Mouse (Mus musculus): ENCODE results near the gene Gls.

Gene Gls

DNA sequence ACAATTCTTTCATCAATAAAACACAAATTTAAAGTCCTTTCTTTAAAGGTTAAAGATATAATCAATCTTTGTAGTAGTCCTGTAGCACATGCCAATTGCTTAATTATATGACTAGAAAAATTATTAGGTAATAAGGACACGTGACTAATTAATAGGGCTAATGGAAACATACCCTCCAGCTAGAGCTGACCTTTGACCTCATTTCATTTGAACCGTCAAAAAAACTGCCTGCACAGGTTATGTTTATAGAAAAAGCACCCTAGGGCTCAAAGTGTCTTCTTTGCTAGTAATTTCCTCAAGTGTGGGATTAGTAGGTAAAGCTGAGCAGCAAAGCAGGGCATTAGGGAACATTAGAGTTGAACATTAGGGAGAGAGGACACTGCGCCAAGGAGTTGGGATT lies 9.2 kb upstream of the Gls start:
- peak; percentile 33 for DNase-seq

DNA sequence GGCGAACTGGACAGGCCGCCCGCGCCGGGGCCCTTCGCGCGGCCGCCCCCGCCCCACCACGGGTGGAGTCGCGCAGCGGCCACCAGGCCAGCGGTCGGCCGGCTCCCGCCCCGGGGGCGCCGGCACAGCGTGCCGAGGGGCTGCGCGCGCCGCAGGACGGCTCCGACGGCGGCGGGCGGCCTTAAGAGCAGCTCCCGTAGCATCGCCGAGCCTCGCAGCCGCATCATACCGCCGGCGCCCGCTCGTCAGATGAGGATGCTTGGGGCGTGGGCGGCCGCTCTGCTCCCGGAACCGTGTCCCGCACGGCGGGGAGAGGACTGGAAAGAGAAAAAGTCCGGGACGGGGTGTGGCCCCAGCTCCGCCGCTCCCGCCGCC lies 279 bp downstream of the Gls start:
- no peak for DNase-seq

DNA sequence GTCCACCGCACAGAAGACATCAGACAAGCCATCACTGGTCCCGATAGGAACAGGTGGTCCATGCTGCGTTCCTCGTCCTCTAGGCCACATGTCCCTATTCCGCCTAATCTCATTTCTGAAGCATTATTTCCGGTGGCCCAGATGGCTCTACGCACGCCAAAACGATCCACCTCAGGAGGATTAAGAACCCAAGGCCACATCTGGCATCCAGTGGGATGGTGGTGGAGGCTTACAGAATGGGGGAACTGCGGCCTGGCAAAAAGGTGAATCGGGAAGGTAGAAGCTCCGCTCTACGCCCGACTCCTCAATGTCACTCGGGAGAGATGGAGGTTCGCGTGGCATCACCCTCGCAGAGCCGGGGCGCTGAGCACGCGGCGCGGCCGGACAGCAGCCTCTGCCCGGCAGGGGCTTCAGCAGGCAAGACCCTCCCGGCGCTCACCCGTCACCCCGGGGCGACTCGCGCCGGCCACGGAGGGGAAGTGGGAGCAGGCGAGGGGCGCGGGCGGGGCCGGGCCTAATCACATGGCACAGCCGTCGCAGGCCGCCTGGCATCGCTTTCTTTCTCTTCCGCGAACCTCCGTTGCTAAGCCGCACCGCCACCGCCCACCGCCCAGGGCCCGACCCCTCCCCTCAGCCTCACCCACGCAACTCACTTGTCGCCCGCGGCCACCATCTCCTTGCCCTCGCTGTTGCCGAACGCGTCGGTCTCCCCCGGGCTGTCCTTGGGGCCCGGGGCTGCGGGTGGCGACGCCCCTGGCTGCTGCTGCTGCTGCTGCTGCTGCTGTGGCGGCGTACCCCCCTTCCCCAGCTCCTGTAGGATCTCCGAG lies 880 bp downstream of the Gls start:
- DNase-seq: peak; percentile 46

DNA sequence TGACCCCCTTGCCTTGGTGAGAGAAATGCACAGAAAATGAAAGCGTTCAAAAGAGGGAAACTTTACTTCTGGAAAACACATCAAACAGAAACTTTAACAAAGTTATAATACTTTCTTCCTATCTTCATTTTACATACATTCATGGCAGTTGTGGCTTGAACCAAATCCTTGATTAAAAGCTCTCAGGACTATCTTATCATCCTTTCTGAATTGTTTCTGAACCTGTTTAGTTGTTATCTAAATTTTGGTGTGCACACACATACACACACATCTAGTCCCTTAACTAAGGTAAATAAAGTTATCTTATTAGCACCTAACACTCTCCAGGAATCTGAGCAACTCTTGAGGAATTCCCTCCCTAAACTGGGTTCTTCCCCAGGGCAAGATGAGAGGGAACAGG lies 2.6 kb downstream of the Gls start:
- no peak for DNase-seq

DNA sequence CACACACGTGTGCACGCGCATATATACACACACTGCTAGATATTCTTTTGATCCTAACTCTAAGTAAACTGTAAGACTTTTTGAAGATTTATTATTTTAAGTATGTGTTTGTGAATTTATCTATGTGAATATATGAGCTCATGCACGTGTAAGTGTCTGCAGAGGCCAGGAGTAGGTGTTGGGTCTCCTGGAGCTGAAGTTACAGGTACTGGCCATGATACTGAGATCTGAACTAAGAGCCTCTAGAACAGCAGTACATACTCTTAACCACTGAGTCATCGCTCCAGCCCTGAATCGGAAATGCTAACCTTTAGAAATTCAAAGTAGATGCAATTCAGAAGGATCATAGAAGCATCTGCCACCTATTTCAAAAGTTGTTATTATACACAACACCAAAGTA lies 4.9 kb downstream of the Gls start:
- no peak for DNase-seq

DNA sequence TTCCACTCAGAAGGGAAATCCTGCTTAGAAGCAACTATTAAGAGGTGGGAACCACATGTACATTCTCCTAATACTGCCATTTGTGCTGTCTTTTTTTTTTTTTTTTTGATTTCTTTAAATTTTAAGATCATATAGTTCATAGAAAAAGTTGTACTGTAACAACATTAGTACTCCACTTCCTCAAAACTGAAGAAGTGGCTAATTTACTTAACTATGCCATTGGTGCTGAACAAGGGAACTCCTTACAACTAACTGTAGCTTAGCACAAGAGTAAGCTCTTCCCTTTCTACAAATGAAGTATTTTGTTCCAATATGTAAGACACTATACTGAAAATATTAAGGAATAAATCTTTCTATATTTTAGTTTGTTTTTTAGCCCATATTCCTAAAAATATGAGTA lies 6.6 kb downstream of the Gls start:
- DNase-seq: no peak

DNA sequence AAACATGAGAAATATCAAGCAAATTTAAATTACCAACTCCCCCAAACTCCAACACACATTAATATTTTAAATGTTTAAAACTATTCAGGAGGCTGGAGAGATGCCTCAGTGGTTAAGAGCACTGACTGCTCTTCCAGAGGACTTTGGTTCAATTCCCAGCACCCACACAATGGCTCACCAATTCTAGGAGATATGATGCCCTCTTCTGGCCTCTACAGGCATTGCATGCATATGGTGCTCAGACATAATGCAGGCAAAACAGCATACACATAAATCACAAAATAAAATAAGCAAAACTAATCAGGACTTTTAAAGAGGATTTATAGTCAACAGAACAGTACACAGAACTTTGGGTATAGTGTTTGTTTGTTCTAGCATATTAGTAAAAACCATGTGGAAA lies 16.3 kb downstream of the Gls start:
- no peak for DNase-seq

DNA sequence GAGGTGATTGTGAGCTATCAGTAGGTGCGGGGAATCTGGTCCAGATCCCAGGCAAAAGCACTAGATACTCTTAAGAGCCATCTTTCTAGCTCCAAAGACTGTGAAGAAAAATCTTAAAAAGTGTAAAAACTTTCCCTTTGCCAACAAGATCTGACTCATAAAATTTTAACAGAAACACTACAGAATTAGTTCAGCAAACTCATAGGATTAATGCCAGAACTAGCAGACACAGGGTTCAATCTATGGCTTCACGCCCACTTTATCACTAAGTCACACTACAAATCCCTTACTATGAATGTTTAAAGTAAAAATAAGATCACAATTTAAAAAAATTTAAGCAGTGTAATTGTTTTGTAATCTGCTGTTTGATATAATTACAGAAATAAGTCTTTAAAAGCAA lies 50.0 kb downstream of the Gls start:
- no peak for DNase-seq

DNA sequence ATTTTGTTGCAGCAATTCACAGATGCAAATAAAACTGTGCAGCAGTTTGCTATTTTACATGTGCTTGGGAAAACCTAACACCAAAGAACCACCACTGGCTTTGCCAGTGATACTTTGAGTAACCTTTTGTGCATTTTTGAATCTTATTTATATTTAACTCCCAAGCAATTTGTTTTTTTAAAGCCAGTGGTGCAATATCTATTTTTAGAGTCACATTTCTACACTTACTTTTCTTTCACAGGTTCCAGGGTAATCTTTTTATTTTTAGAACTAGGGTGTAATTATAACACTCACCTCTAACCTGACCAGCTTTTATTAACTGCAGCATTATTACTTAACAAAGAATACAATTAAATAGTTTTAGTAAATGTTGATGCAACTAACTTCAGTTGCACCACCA lies 51.0 kb downstream of the Gls start:
- DNase-seq: no peak

DNA sequence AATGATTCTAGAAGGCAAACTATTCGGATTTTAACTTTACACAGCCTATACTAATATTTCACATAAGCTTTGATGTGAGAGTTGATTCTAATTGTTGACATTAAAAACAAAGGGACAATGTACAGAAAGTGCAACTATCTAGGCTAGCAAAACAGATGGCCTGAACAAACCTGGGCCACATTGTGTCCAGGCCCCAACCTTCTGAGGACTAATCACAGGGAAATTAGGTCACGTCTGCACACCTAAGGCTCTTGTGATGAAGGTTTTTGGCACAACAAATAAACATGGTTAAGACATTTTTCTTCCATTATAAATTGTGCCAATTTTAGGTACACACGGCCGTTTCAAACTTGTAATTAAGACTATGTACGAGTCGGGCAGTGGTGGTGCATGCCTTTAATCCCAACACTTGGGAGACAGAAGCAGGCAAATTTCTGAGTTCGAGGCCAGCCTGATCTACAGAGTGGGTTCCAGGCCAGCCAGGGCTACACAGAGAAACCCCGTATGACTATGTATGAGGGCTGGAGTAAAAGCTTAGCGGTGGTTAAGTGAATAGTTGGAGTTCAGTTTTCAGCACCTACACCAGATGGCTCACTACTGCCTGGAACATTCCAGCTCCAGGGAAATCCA lies 53.0 kb downstream of the Gls start:
- DNase-seq: no peak

DNA sequence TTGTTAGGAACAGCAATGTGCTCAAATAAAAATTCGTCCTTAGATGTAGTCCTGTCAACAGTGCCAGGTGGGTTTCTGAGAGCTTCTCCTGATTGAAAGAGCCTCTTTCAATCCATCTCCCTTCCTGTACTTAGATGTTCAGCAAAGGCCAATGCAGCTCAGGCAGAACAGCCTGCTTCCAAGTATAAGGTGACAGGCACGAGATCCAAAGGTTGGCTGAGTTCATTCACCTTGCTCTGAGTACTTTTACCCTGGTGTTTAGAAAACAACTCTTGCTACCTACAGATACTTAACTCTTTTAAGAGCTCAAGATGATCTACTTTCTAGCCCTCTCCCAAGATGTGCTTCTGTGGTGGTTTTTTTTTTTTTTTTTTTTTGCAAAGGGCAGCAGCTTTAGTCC lies 56.0 kb downstream of the Gls start:
- DNase-seq: peak; percentile 67

DNA sequence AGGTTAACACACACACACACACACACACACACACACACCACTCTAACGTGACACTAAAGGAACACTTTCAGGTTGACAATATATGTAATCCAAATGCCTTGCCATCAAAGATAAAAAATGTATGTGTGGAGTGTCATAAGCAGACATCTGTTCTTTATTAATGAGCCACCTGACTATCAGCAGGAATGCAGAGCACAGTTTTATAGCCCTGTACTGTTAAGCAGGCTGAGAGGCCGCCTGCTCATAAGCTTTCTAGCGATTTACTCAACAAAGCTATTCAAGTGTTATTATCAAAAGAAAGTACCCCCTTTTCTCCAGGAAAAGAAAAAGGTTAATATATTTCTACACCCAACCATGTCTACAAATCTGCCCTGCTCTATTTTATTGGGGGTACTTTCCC lies 57.0 kb downstream of the Gls start:
- DNase-seq: no peak

DNA sequence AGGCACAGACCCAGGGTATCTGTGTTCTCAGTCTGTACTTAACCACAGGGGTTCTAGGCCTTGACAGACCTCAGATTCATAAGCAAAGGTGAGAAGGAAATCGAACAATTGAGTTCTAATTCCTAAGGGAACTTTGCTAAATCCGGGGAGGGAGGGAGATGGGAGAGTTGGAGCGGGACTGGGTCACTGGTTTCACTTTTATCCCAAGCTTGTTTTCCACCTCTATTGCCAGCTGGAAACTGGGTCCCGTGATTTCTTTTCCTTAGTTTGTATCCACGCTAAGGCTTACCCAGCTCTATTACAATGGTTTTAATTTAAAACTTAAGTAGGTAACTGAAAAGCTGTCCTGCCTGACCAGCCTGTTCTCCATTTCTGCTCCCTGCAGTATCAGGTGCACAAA lies 57.7 kb downstream of the Gls start:
- no peak for DNase-seq

DNA sequence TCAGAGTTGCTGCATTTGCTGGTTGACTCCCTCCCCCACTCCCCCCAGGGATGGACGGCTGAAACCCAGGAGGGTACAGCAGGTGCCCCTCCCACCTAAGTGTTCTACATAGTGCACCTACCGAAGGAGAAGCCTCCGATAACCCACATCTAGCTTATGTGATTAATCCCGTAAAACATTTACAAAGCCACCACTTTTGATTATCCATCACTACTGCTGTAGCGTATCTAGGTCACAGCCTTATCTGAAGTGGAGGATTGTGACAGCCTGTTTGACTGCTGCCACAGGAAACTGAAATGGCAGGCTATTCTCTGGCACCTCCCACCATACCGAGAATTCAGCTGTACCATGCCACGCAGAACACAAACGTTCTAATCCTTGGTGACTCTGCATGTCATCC lies 61.8 kb downstream of the Gls start:
- no peak for DNase-seq

DNA sequence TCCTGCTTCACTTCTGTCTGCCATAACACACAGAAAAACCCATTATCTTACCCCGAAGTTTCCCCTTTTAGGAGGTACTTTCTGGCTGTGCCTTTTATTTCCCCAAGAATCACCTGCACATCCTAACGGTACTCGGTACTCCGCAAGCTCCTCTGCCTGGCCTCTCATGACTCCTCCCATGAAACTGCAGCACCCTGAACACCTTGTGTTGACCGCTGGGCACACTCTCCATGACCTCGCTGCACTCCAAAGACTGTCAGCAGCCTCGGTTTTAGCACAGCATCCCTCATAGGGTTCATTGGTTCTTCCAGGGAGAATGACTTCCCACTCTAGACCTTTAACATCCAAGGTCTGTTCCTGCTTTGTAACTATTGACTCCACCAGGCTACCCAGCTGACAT lies 62.3 kb downstream of the Gls start:
- no peak for DNase-seq

DNA sequence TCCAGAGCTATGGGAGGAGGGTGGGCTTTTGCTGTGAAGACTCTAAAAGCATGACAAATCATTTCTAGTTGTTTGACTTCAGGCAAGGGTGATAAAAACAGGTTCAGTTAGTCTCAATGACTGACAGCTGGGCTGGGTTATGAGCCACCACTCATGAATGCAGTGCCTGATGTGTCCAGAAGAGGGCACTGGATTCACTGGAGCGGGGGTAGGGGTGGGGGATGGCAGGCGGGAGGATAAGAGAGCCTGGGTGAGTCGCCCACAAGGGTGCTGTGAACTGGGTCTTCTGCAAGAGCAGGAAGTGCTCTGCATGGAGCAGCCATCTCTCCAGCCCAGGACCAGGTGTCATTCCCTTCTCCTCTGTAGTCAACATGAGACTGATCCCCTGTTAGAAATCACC lies 63.0 kb downstream of the Gls start:
- DNase-seq: peak; percentile 46

DNA sequence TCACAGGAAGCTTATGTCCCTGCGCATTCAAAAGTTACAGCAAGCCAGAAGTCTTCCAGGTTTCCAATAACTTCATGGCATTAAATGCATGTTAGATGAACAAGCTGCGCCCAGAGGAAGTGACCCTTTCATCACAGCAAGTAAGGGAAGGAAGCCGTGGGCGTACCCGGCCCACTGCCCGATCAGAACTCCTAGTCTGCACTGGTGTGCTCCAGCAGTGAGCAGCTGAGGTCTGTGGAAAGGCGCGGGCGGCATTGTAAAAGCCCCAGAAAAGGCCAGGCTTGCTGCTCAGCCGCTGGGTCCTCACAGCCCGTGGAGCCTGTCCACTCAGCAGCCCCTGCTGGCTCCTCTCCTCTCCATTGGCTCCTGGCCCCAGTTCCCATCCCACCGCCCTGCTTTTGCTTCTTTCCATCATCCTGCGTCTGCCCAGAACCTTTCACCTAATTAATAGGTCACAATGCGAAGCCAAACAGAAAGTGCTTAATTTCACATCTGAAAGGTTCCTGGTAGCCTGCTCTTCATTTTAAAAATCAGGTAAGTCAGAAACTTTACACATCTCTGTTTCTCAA lies 66.3 kb downstream of the Gls start:
- no peak for DNase-seq

DNA sequence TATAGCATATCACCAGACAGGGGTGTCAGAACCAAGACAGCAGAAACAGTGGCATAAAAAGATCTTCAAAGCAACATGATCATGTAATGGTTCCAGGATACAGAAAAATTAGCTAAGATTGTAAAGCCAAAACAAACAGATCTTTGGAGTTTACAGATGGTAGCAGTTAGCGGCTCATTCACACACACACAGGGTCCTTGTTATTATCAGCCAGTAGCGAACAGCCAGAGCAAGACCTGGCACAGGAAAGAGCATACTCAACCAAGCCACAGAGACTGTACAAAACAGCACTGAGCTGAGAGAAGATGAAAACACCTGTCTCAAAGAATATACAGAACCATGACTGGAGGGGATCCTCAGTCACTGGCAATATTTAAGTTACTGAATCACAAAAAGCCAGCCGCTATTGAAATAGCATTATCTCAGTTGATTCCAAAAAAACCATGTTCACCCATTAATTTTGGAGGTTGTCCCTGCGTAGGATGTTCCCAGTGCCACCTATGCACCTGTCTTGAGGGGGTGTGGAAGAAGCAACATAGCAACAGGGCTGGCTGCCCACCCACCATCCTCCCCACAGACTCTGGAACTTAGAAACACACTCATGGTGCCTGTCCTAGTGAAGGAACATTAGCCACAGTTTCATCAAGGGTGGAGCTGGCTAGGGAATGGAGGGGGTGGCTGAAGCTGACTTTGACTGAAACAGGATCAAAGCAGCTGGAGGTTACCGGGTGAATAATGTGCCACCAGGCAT lies 69.2 kb downstream of the Gls start:
- no peak for DNase-seq

DNA sequence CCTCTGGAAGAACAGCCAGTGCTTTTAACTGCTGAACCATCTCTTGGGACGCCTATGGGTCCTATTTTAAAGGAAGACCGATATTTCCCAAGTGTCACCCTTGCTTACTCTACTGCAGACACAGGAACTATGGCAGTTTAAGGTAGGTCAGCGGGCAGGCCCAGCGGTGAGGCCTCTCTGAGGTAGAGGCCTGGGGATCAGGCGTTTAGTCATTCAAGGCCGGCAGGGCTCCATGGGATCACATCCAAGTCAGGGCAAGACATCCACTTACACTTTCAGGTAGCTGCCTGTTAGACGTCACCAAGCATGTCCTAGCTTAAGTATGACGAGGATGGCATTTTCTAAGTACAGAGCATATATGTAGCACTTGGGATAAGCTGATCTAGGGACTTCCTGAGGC lies 71.9 kb downstream of the Gls start:
- no peak for DNase-seq

DNA sequence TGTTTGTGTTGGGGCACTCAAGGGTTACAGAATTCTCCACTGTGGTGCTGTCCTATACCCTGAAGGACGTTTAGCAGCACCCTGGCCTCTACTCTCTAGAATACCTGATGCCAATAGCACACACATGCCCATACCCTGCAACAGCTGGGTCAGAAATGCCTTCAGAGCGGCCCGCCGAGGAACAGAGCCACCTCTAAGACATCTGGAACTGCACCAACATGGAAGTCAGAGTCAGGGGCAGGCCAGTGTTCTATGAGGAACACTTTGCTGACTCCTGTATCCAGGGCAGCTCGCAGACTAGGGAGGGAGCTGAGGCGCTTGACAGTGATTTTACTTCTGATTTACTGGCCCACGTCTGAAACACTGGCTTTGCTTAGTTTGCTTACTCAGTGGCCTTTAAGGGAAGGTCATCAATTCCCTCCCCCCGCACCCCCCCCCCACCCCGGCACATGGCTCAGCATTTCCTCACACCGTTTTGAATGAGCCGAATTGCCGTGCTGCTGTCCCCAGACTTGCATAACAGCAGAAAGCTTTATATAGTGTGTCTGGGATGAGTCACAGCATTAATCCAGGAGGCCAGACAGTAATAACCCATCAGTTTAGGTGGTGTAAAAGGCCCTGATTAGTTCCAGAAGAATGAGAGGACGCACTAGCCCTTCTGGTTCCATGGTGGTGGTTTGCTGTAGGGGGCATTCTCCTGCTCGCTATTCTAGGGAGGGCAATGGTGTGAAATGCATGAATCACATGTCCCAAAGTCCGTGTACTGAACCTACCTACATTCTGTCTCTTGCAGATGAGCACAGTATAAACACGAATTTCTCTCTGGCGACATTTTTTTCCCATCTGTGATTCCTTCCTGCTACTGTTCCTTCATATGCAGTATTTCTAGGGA lies 74.3 kb downstream of the Gls start:
- DNase-seq: peak; percentile 32

DNA sequence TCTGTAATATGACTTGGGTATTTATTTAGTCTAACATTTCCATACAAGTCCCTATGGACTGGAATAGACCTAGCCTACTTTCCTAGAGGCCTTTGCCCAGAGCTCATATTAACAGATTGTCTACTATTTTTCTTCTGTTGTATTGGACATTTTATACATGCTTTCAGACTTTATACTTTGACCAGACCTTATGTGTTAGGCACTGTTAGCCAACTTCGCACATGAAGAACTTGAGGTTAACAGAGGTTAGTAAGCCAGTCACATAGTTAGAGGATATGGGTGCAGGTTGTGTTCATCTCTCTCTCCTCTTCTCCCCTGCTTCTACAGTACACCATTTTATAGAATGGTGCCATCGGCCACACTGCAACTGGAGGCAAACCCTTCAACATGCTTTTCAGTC lies 75.0 kb downstream of the Gls start:
- DNase-seq: peak; percentile 79

DNA sequence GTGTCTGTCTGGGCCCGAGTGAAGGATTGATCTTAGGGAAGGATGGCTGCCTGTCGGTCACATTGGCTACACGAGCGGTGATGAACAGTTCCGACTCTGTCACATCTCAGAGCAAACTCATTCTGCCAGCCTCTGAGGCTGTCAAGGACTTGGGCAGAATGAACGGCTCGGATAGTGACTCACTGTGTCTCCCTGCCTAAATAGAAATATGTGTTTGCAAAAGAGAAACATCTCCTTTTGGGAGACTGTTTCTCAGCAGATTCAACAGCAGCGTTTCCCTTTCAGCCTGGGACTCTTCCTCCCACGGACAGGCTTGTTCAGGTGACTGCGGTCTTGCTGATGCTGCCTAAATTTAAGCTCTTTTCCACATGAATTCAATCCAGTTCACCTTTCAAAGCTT lies 76.7 kb downstream of the Gls start:
- DNase-seq: no peak

DNA sequence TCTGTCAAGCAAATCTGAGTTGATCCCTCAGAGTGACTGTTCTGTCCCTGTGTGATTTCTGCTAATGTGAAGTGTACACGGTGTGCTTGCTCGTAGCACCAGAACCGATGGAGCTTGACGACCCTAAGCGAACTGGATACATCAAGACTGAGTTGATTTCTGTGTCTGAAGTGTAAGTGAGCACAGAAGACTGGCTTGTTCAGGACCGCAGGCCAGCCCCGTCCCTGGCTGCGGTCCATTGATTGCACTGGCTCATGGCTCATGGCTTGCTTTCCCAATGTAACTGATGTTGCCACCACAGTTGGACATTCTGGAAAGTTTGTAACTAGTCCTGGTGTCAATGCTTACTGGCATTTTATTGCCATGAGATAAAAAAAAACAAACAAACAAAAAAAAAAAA lies 78.1 kb downstream of the Gls start:
- DNase-seq: peak; percentile 74

Data from kidney, adult 9 months (tissue).